Mouse (Mus musculus) embryonic fibroblast, embryonic 13.5 days (primary cell): ENCODE data around the gene Ctrb1. TPM values are rescaled to one million over a fixed set of nuclear protein-coding genes. Genes with fewer than 3 reads are reported as not detected.
A peak's percentile ranks its signal among the peaks of the same experiment; 100 is the strongest.

Source experiments
- H3K27ac ChIP-seq: 2 replicates; pipeline ENCODE4 v1.5.1; 2012; ENCODE audit warnings: low read length, control low read depth, inconsistent platforms; ENCODE audit not compliant: insufficient read depth
- H3K4me1 ChIP-seq: 2 replicates; pipeline ENCODE4 v1.6.1; 2011; ENCODE audit warnings: low read length; ENCODE audit not compliant: control insufficient read depth, insufficient read depth
- H3K4me3 ChIP-seq: 2 replicates; pipeline ENCODE4 v1.5.1; 2011; ENCODE audit warnings: mild to moderate bottlenecking, control low read depth, low read length; ENCODE audit not compliant: insufficient read depth
- CTCF ChIP-seq: IDR thresholded peaks from 2 replicates; pipeline ENCODE4 v1.5.1; 2011; ENCODE audit warnings: mild to moderate bottlenecking, control low read depth, low read length, moderate library complexity, borderline replicate concordance; ENCODE audit not compliant: insufficient read depth
- POLR2A ChIP-seq: IDR thresholded peaks from 2 replicates; pipeline ENCODE4 v1.6.1; 2011; ENCODE audit warnings: low read depth, mild to moderate bottlenecking, control low read depth, low read length, moderate library complexity
- polyA plus RNA-seq: library from polyadenylated mRNA; stranded (reverse); fragments of >200 nt; gene quantifications from 2 replicates; pipeline ENCODE4 v1.2.4, GENCODE M21; 2011; ENCODE audit warnings: low read depth; ENCODE audit not compliant: missing spikeins, insufficient read length

Gene Ctrb1
- polyA plus RNA-seq, 1 experiment, result not detected

- H3K4me3 ChIP-seq, result no peak overlapping the region
- TF ChIP-seq POLR2A, result no peak
- no peak for TF ChIP-seq CTCF
- H3K4me1 ChIP-seq, result peaks cover 38% of the 10 kb centered on the region
- H3K27ac ChIP-seq, result peak overlapping the region; percentile 5; the same call in 1 of the 2 replicates
Observed at GRCm38 (mm10) chr8:111720115-111720544, 29.3 kb upstream of the Ctrb1 start.

- peaks cover 35% of the 10 kb centered on the region for H3K4me1 ChIP-seq
- no peak overlapping the region for H3K27ac ChIP-seq
- no peak for TF ChIP-seq CTCF
- TF ChIP-seq POLR2A, result no peak
- H3K4me3 ChIP-seq, result no peak overlapping the region
Observed at GRCm38 (mm10) chr8:111718937-111719336, 28.1 kb upstream of the Ctrb1 start.

GRCm38 (mm10) chr8:111717866-111718265 lies 27.1 kb upstream of the Ctrb1 start:
- TF ChIP-seq CTCF, result peak; percentile 28; the same call in 1 of the 2 replicates
- TF ChIP-seq POLR2A, result no peak
- Histone ChIP-seq H3K27ac (peak overlapping the region; percentile 82), H3K4me1 (peaks cover 35% of the 10 kb centered on the region), H3K4me3 (no peak overlapping the region)

- Histone ChIP-seq H3K4me3 (no peak overlapping the region), H3K4me1 (peaks cover 35% of the 10 kb centered on the region), H3K27ac (peak overlapping the region; percentile 82)
- TF ChIP-seq CTCF, result no peak
- no peak for TF ChIP-seq POLR2A
Observed at GRCm38 (mm10) chr8:111717488-111717792, 26.6 kb upstream of the Ctrb1 start.

GRCm38 (mm10) chr8:111716603-111717487 lies 26.0 kb upstream of the Ctrb1 start:
- TF ChIP-seq CTCF (no peak), POLR2A (no peak)
- Histone ChIP-seq H3K4me1 (peaks cover 35% of the 10 kb centered on the region), H3K27ac (peak overlapping the region; percentile 82), H3K4me3 (no peak overlapping the region)

- TF ChIP-seq POLR2A, result no peak
- TF ChIP-seq CTCF, result no peak
- no peak overlapping the region for H3K27ac ChIP-seq
- no peak overlapping the region for H3K4me3 ChIP-seq
- peaks cover 34% of the 10 kb centered on the region for H3K4me1 ChIP-seq
Observed at GRCm38 (mm10) chr8:111715514-111715913, 24.7 kb upstream of the Ctrb1 start.

GRCm38 (mm10) chr8:111714295-111714694 lies 23.5 kb upstream of the Ctrb1 start:
- no peak overlapping the region for H3K4me3 ChIP-seq
- H3K27ac ChIP-seq, result peak overlapping the region; percentile 4; the same call in 1 of the 2 replicates
- TF ChIP-seq POLR2A (no peak), CTCF (no peak)
- H3K4me1 ChIP-seq, result peaks cover 28% of the 10 kb centered on the region

- TF ChIP-seq CTCF (no peak), POLR2A (no peak)
- Histone ChIP-seq H3K27ac (no peak overlapping the region), H3K4me3 (no peak overlapping the region), H3K4me1 (peaks cover 25% of the 10 kb centered on the region)
Observed at GRCm38 (mm10) chr8:111713817-111714216, 23.0 kb upstream of the Ctrb1 start.

GRCm38 (mm10) chr8:111713291-111713690 lies 22.5 kb upstream of the Ctrb1 start:
- H3K27ac ChIP-seq, result no peak overlapping the region
- H3K4me3 ChIP-seq, result no peak overlapping the region
- TF ChIP-seq POLR2A, result no peak
- no peak for TF ChIP-seq CTCF
- H3K4me1 ChIP-seq, result peaks cover 25% of the 10 kb centered on the region

GRCm38 (mm10) chr8:111712588-111712987 lies 21.8 kb upstream of the Ctrb1 start:
- TF ChIP-seq CTCF, result peak; percentile 81; the same call in 1 of the 2 replicates
- no peak for TF ChIP-seq POLR2A
- H3K27ac ChIP-seq, result no peak overlapping the region
- no peak overlapping the region for H3K4me3 ChIP-seq
- peaks cover 19% of the 10 kb centered on the region for H3K4me1 ChIP-seq

- TF ChIP-seq POLR2A, result no peak
- no peak for TF ChIP-seq CTCF
- H3K4me1 ChIP-seq, result peaks cover 15% of the 10 kb centered on the region
- H3K27ac ChIP-seq, result no peak overlapping the region
- no peak overlapping the region for H3K4me3 ChIP-seq
Observed at GRCm38 (mm10) chr8:111712135-111712534, 21.3 kb upstream of the Ctrb1 start.
